8 mouse cellular contexts compared by ENCODE assay signal in genomic region chr11:113785406-113786171, GRCm38 (mm10). TPM values are rescaled to one million over a fixed set of nuclear protein-coding genes. Genes with fewer than 3 reads are reported as not detected.
DNase-seq lines count a peak whose midpoint lies in the region; ATAC-seq lines count a peak whose summit lies in the region.

No protein-coding gene starts in this region.

- no peaks in the 10 kb centered on the region for H3K27me3 ChIP-seq in forebrain, embryonic 15.5 days

- H3K4me3 ChIP-seq in forebrain, embryonic 15.5 days, result peak overlapping the region; percentile 31

- H3K4me2 ChIP-seq in forebrain, embryonic 15.5 days (replicated peaks), result peak overlapping the region; percentile 48

- DNase-seq in ovary, adult 18-20 months (ENCODE audit: low spot score), result peak; percentile 55
- DNase-seq in ovary, postnatal 36 days (ENCODE audit: low spot score), result no peak
- DNase-seq in heart, postnatal 36 days, result peak; percentile 61 to 69
- peak; percentile 42 to 43 for DNase-seq in layer of hippocampus, postnatal 25 days (ENCODE audit: extremely low spot score in 1 of 2, low spot score in 1 of 2)
- peak; percentile 88 for DNase-seq in lung, postnatal 10 days
- peak; percentile 87 to 91 for DNase-seq in right cerebral cortex, postnatal 10 days (ENCODE audit: low spot score in 2 of 2)
- DNase-seq in spleen, adult 18-20 months, result no peak

- peaks cover 54% of the 10 kb centered on the region for H3K4me1 ChIP-seq in forebrain, embryonic 15.5 days

- ATAC-seq in forebrain, embryonic 15.5 days (replicated peaks), result peak; percentile 92

- H3K9me3 ChIP-seq in forebrain, embryonic 15.5 days, result no peaks in the 10 kb centered on the region

- peak overlapping the region; percentile 97 for H3K27ac ChIP-seq in forebrain, embryonic 15.5 days (replicated peaks)

- intact Hi-C loops in heart, postnatal 36 days (cut with DNase I), result no loop called here

- under 1% methylated on average over 19 of the region's 19 CpGs for WGBS in forebrain, embryonic 15.5 days

- H3K36me3 ChIP-seq in forebrain, embryonic 15.5 days, result no peaks in the 10 kb centered on the region

- peak overlapping the region; percentile 48 for H3K9ac ChIP-seq in forebrain, embryonic 15.5 days (replicated peaks)

RNA-seq across cellular contexts. Expression of gene Cdc42ep4, which starts 33.9 kb away (rescaled TPM):
- polyA plus RNA-seq in forebrain, embryonic 15.5 days (2015; fragmentation: Nextera tagmentation; extraction: Ambion mirVana), result 91.5 and 97.2 TPM in 2 replicates
- 10 to 100 TPM; 16.5 to 20.5 TPM for total RNA-seq in heart, postnatal 36 days (2021)
- total RNA-seq in layer of hippocampus, postnatal 25 days (2021), result 10 to 100 TPM; 41.4 to 41.8 TPM

Comparison
In these comparisons a context has a peak if more than half of its experiments do, and no peak if none do; other contexts are left out.
1. DNase-seq: peak in ovary, adult 18-20 months (single experiment), heart, postnatal 36 days (2 of 2), layer of hippocampus, postnatal 25 days (2 of 2), lung, postnatal 10 days (single experiment) and right cerebral cortex, postnatal 10 days (2 of 2); none in ovary, postnatal 36 days (single experiment) and spleen, adult 18-20 months (0 of 2).